Mouse (Mus musculus): ENCODE measurements around the gene Pds5b. TPM values are rescaled to one million over a fixed set of nuclear protein-coding genes. Genes with fewer than 3 reads are reported as not detected.
"Not testable (repeated sequence)": the region's sequence is repeated elsewhere in the genome, so short reads cannot be mapped to it uniquely, and the experiment has no call there.

The Pds5b gene
- polyA plus RNA-seq, 1 experiment from 2014 or later, result 28.5 TPM

GRCm38 (mm10) chr5:150659425-150659824 is 14.1 kb upstream of the Pds5b start:
- H3K27ac ChIP-seq (ENCODE audit: low read depth, low read length); H3K27me3 ChIP-seq (ENCODE audit: control insufficient read depth, insufficient read depth, low read length); H3K4me3 ChIP-seq (ENCODE audit: low read depth, low read length); H3K9ac ChIP-seq (ENCODE audit: low read depth, low read length); H3K9me3 ChIP-seq (replicated peaks; ENCODE audit: control insufficient read depth, low read length); H3K4me2 ChIP-seq; ATAC-seq (replicated peaks; ENCODE audit: insufficient number of reproducible peaks, low FRiP score, low TSS enrichment): not testable (repeated sequence)
- Histone ChIP-seq H3K36me3 (ENCODE audit: control insufficient read depth, insufficient read depth, low read length) (peaks cover 14% of the 10 kb centered on the region), H3K4me1 (ENCODE audit: control insufficient read depth, insufficient read depth, low read length) (peaks cover 11% of the 10 kb centered on the region)
- 90% methylated on average over 6 of the region's 6 CpGs for WGBS (ENCODE audit: insufficient replicate concordance)

DNA sequence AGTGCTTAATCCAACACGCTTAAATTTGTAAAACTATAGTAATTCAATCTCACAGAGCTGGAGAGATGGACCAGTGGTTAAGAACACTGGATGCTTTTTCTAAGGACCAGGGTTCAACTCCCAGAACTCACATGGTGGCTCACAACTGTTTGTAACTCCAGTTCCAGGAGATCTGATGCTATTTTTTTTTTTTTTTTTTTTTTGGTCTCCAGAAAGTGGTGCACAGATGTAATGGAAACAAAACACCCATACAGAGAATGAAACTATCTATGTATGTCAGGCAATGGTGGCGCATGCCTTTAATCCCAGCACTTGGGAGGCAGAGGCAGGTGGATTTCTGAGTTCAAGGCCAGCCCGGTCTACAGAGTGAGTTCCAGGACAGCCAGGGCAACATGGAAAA is 13.2 kb upstream of the Pds5b start:
- not testable (repeated sequence) for H3K9me3 ChIP-seq (replicated peaks; ENCODE audit: control insufficient read depth, low read length); H3K4me2 ChIP-seq; H3K9ac ChIP-seq (ENCODE audit: low read depth, low read length); H3K27ac ChIP-seq (ENCODE audit: low read depth, low read length); H3K4me1 ChIP-seq (ENCODE audit: control insufficient read depth, insufficient read depth, low read length); ATAC-seq (replicated peaks; ENCODE audit: insufficient number of reproducible peaks, low FRiP score, low TSS enrichment); H3K27me3 ChIP-seq (ENCODE audit: control insufficient read depth, insufficient read depth, low read length); H3K4me3 ChIP-seq (ENCODE audit: low read depth, low read length)
- 97% methylated on average over 3 of the region's 3 CpGs for WGBS (ENCODE audit: insufficient replicate concordance)
- H3K36me3 ChIP-seq (ENCODE audit: control insufficient read depth, insufficient read depth, low read length), result peaks cover 14% of the 10 kb centered on the region

- Histone ChIP-seq H3K36me3 (ENCODE audit: control insufficient read depth, insufficient read depth, low read length) (peaks cover 14% of the 10 kb centered on the region), H3K4me3 (ENCODE audit: low read depth, low read length) (peak overlapping the region; percentile 14; the same call in 1 of the 2 replicates), H3K4me2 (peak overlapping the region; percentile 56), H3K27ac (ENCODE audit: low read depth, low read length) (0 out of 2 replicates have a peak overlapping the region, but pooled peaks have one; percentile 22)
- not testable (repeated sequence) for H3K9me3 ChIP-seq (replicated peaks; ENCODE audit: control insufficient read depth, low read length); H3K27me3 ChIP-seq (ENCODE audit: control insufficient read depth, insufficient read depth, low read length); H3K9ac ChIP-seq (ENCODE audit: low read depth, low read length); ATAC-seq (replicated peaks; ENCODE audit: insufficient number of reproducible peaks, low FRiP score, low TSS enrichment); H3K4me1 ChIP-seq (ENCODE audit: control insufficient read depth, insufficient read depth, low read length)
- WGBS (ENCODE audit: insufficient replicate concordance), result 33% methylated on average over 7 of the region's 7 CpGs
Measured at GRCm38 (mm10) chr5:150663926-150664325, 9.6 kb upstream of the Pds5b start.

- no peaks in the 10 kb centered on the region for H3K9me3 ChIP-seq (replicated peaks; ENCODE audit: control insufficient read depth, low read length)
- H3K4me2 ChIP-seq, result peak overlapping the region; percentile 77
- H3K4me3 ChIP-seq (ENCODE audit: low read depth, low read length), result peak overlapping the region; percentile 97
- 0% methylated on average over 10 of the region's 10 CpGs for WGBS (ENCODE audit: insufficient replicate concordance)
- peak overlapping the region; percentile 93 for H3K9ac ChIP-seq (ENCODE audit: low read depth, low read length)
- peaks cover 8% of the 10 kb centered on the region for H3K4me1 ChIP-seq (ENCODE audit: control insufficient read depth, insufficient read depth, low read length)
- H3K27me3 ChIP-seq (ENCODE audit: control insufficient read depth, insufficient read depth, low read length), result no peaks in the 10 kb centered on the region
- peak; percentile 64 for ATAC-seq (replicated peaks; ENCODE audit: insufficient number of reproducible peaks, low FRiP score, low TSS enrichment)
- peaks cover 14% of the 10 kb centered on the region for H3K36me3 ChIP-seq (ENCODE audit: control insufficient read depth, insufficient read depth, low read length)
- peak overlapping the region; percentile 99 for H3K27ac ChIP-seq (ENCODE audit: low read depth, low read length)
Measured at GRCm38 (mm10) chr5:150664794-150665131, 8.8 kb upstream of the Pds5b start.

DNA sequence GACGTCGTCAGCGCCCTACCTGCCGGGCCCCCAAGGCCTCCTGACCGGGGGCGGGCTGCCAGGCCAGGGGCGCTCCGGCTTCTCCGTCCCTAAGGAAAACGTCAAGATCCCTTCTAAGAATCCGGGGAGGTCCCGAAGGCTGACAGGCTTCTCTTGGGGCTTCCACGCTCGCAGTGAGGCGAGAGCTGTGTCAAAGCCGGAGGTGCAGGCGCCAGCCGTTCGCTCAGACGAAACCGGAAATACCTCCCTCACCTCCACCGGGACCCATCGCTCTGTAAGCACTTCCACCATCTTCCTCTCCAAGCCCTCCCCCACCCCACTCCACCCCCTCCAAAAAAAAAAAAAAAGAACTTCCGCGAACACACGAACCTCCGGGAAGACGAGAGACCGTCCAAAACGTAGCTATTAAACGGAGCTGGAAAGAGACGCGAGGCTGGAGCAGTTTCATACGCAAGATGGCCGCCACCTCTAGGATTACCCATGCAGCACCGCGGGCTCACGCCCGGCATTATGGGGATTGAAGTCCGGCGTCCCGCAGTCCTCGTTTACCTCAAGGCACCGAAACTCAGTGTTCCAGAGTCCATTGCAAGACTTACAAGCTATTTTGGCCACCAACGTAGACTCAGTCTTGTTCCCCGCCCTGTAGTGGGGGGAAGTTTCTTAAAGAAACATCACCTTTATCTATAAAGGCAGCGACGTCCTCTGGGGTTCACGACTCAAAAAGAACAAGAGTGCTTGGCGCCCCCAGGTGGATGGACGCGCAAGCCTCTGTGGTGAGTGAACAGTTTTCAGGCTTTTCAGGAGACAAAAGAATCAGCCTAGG is 8.2 kb upstream of the Pds5b start:
- H3K4me3 ChIP-seq (ENCODE audit: low read depth, low read length), result peak overlapping the region; percentile 97
- whole genome bisulfite sequencing (ENCODE audit: insufficient replicate concordance), result under 1% methylated on average over 52 of the region's 52 CpGs
- H3K36me3 ChIP-seq (ENCODE audit: control insufficient read depth, insufficient read depth, low read length), result peaks cover 14% of the 10 kb centered on the region
- no peaks in the 10 kb centered on the region for H3K27me3 ChIP-seq (ENCODE audit: control insufficient read depth, insufficient read depth, low read length)
- H3K4me1 ChIP-seq (ENCODE audit: control insufficient read depth, insufficient read depth, low read length), result peaks cover 8% of the 10 kb centered on the region
- ATAC-seq (replicated peaks; ENCODE audit: insufficient number of reproducible peaks, low FRiP score, low TSS enrichment), result peak; percentile 94
- peak overlapping the region; percentile 99 for H3K27ac ChIP-seq (ENCODE audit: low read depth, low read length)
- no peaks in the 10 kb centered on the region for H3K9me3 ChIP-seq (replicated peaks; ENCODE audit: control insufficient read depth, low read length)
- H3K9ac ChIP-seq (ENCODE audit: low read depth, low read length), result peak overlapping the region; percentile 93
- H3K4me2 ChIP-seq, result peak overlapping the region; percentile 77

GRCm38 (mm10) chr5:150666133-150666739 is 7.3 kb upstream of the Pds5b start, which contains the start of gene N4bp2l2:
Gene N4bp2l2, minus strand, starts transcription at chr5:150666183.
- H3K4me2 ChIP-seq, result peak within 1 kb of the TSS; percentile 77
- ATAC-seq (replicated peaks; ENCODE audit: insufficient number of reproducible peaks, low FRiP score, low TSS enrichment); H3K27me3 ChIP-seq (ENCODE audit: control insufficient read depth, insufficient read depth, low read length); H3K9me3 ChIP-seq (replicated peaks; ENCODE audit: control insufficient read depth, low read length); H3K36me3 ChIP-seq (ENCODE audit: control insufficient read depth, insufficient read depth, low read length); H3K4me1 ChIP-seq (ENCODE audit: control insufficient read depth, insufficient read depth, low read length): not testable (repeated sequence)
- peak within 1 kb of the TSS; percentile 99 for H3K27ac ChIP-seq (ENCODE audit: low read depth, low read length)
- WGBS (ENCODE audit: insufficient replicate concordance), result 91% methylated on average over 8 of the region's 9 CpGs
- H3K4me3 ChIP-seq (ENCODE audit: low read depth, low read length), result peak within 1 kb of the TSS; percentile 97
- H3K9ac ChIP-seq (ENCODE audit: low read depth, low read length), result peak within 1 kb of the TSS; percentile 93

GRCm38 (mm10) chr5:150668731-150669130 is 4.8 kb upstream of the Pds5b start:
- H3K27ac ChIP-seq (ENCODE audit: low read depth, low read length), result no peak overlapping the region
- ATAC-seq (replicated peaks; ENCODE audit: insufficient number of reproducible peaks, low FRiP score, low TSS enrichment), result no peak
- no peaks in the 10 kb centered on the region for H3K9me3 ChIP-seq (replicated peaks; ENCODE audit: control insufficient read depth, low read length)
- 55% methylated on average over 4 of the region's 4 CpGs for WGBS (ENCODE audit: insufficient replicate concordance)
- H3K9ac ChIP-seq (ENCODE audit: low read depth, low read length), result no peak overlapping the region
- H3K4me3 ChIP-seq (ENCODE audit: low read depth, low read length), result no peak overlapping the region
- H3K4me2 ChIP-seq, result no peak overlapping the region
- no peaks in the 10 kb centered on the region for H3K27me3 ChIP-seq (ENCODE audit: control insufficient read depth, insufficient read depth, low read length)
- H3K36me3 ChIP-seq (ENCODE audit: control insufficient read depth, insufficient read depth, low read length), result no peaks in the 10 kb centered on the region
- peaks cover 1% of the 10 kb centered on the region; the same call in 1 of the 2 replicates for H3K4me1 ChIP-seq (ENCODE audit: control insufficient read depth, insufficient read depth, low read length)

- Histone ChIP-seq H3K9ac (ENCODE audit: low read depth, low read length) (no peak overlapping the region), H3K27me3 (ENCODE audit: control insufficient read depth, insufficient read depth, low read length) (no peaks in the 10 kb centered on the region), H3K27ac (ENCODE audit: low read depth, low read length) (no peak overlapping the region), H3K4me2 (no peak overlapping the region), H3K9me3 (replicated peaks; ENCODE audit: control insufficient read depth, low read length) (no peaks in the 10 kb centered on the region), H3K4me3 (ENCODE audit: low read depth, low read length) (no peak overlapping the region), H3K4me1 (ENCODE audit: control insufficient read depth, insufficient read depth, low read length) (peaks cover 4% of the 10 kb centered on the region), H3K36me3 (ENCODE audit: control insufficient read depth, insufficient read depth, low read length) (no peaks in the 10 kb centered on the region)
- no peak for ATAC-seq (replicated peaks; ENCODE audit: insufficient number of reproducible peaks, low FRiP score, low TSS enrichment)
- WGBS (ENCODE audit: insufficient replicate concordance), result 86% methylated on average over 7 of the region's 7 CpGs
Measured at GRCm38 (mm10) chr5:150672343-150672742, 1.2 kb upstream of the Pds5b start.

Data from heart, embryonic 11.5 days (tissue).